Mouse (Mus musculus) c-Kit-positive CD71-positive TER-119-negative erythroid progenitor cells, embryonic 14.5 days (primary cell): ENCODE results near the gene Atp1a1.

ENCODE experiments used
- DNase-seq: peaks from one replicate; pipeline ENCODE4 v3.0.0-alpha.2; 2013; ENCODE audit warnings: low read depth

Atp1a1 gene

GRCm38 (mm10) chr3:101604550-101605223, at the start of gene Atp1a1:
Gene Atp1a1 (minus strand): TSS chr3:101604684.
- peak; percentile 95 for DNase-seq

GRCm38 (mm10) chr3:101653446-101653845, 49.0 kb upstream of the Atp1a1 start:
- no peak for DNase-seq

- DNase-seq = no peak
These were observed 48.5 kb upstream of the Atp1a1 start for GRCm38 (mm10) chr3:101652967-101653366.

- DNase-seq = no peak
These were observed 45.8 kb upstream of the Atp1a1 start for GRCm38 (mm10) chr3:101650328-101650727.

GRCm38 (mm10) chr3:101649271-101649670, 44.8 kb upstream of the Atp1a1 start:
- DNase-seq = no peak

GRCm38 (mm10) chr3:101648096-101648793, 43.8 kb upstream of the Atp1a1 start:
- DNase-seq = peak; percentile 28

GRCm38 (mm10) chr3:101646806-101647205, 42.3 kb upstream of the Atp1a1 start:
- no peak for DNase-seq

- DNase-seq = no peak
These were observed 41.2 kb upstream of the Atp1a1 start for GRCm38 (mm10) chr3:101645569-101646106.

GRCm38 (mm10) chr3:101644062-101644802, 39.7 kb upstream of the Atp1a1 start:
- no peak for DNase-seq

- no peak for DNase-seq
These were observed 38.8 kb upstream of the Atp1a1 start for GRCm38 (mm10) chr3:101643264-101643663.

GRCm38 (mm10) chr3:101638223-101638622, 33.7 kb upstream of the Atp1a1 start:
- no peak for DNase-seq

GRCm38 (mm10) chr3:101636510-101636909, 32.0 kb upstream of the Atp1a1 start:
- no peak for DNase-seq

GRCm38 (mm10) chr3:101636086-101636485, 31.6 kb upstream of the Atp1a1 start:
- no peak for DNase-seq

- DNase-seq = no peak
These were observed 29.8 kb upstream of the Atp1a1 start for GRCm38 (mm10) chr3:101634141-101634900.

GRCm38 (mm10) chr3:101628255-101628654, 23.8 kb upstream of the Atp1a1 start:
- no peak for DNase-seq

- DNase-seq = no peak
These were observed 19.8 kb upstream of the Atp1a1 start for GRCm38 (mm10) chr3:101624287-101624686.

GRCm38 (mm10) chr3:101619017-101619416, 14.5 kb upstream of the Atp1a1 start:
- DNase-seq = no peak

GRCm38 (mm10) chr3:101618505-101618904, 14.0 kb upstream of the Atp1a1 start:
- DNase-seq = no peak

GRCm38 (mm10) chr3:101617451-101617850, 13.0 kb upstream of the Atp1a1 start:
- DNase-seq = no peak

GRCm38 (mm10) chr3:101617007-101617406, 12.5 kb upstream of the Atp1a1 start:
- no peak for DNase-seq

GRCm38 (mm10) chr3:101615856-101616255, 11.4 kb upstream of the Atp1a1 start:
- no peak for DNase-seq
